Mouse (Mus musculus): ENCODE results near the gene Ugt8a. TPM values are rescaled to one million over a fixed set of nuclear protein-coding genes. Genes with fewer than 3 reads are reported as not detected.

The Ugt8a gene
- polyA plus RNA-seq, 1 experiment, result 0.01 TPM

DNA sequence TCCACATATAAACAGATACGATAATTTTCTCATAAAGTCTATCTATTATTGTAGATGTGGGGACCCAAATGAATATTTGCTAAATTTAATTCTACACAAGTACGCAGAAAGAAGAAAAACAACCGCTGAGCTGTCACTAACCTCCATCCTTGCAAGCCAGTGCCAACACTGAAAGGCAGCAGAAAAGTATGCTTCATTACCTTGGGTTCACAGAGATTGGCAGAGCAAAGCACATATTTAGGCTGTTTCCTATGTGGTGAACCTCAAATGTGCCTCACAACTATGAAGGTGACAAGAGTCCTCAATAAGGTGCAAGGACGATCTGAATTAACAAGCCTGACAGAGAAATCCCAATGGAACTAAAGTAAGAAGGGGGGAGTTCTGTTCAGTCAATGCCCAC, 64.0 kb downstream of the Ugt8a start:
- DNase-seq (ENCODE audit: low read depth, low spot score), result no peak
- WGBS, result 72% methylated on average over 4 of the region's 4 CpGs

- 94% methylated on average over 4 of the region's 4 CpGs for WGBS
Measured at GRCm38 (mm10) chr3:125869873-125870272, 68.5 kb downstream of the Ugt8a start.

GRCm38 (mm10) chr3:125861601-125862000, 76.8 kb downstream of the Ugt8a start:
- 59% methylated on average over 3 of the region's 3 CpGs for WGBS
- no peak for DNase-seq (ENCODE audit: low read depth, low spot score)

More at GRCm38 (mm10) chr3:125869873-125870272, 68.5 kb downstream of the Ugt8a start:
- no peak for DNase-seq (ENCODE audit: low read depth, low spot score)

GRCm38 (mm10) chr3:125849163-125849872, 89.1 kb downstream of the Ugt8a start:
- 21% methylated on average over 6 of the region's 6 CpGs for WGBS
- peak; percentile 18 for DNase-seq (ENCODE audit: low read depth, low spot score)

DNA sequence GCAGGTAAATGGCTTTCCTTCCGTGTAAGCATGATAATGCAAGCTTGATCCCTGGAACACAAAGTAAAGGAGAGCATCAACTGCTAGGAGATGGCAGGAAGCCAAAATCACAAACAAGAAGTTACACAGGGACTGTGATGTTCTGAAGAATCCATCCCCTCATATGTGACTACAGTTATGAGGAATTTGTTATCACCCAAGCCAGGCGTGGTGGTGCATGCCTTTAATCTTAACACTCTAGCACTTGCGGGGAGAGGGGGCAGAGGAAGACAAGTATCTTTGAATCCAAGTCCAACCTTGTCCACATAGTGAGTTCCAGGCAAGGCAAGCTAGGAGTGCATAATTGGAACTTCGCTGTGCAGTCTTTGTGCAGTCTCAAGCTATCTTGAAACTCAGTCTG, 110.4 kb downstream of the Ugt8a start:
- DNase-seq (ENCODE audit: low read depth, low spot score), result no peak
- 69% methylated on average over 4 of the region's 4 CpGs for WGBS

GRCm38 (mm10) chr3:125827256-125827655, 111.2 kb downstream of the Ugt8a start:
- WGBS, result 74% methylated on average over 4 of the region's 4 CpGs
- no peak for DNase-seq (ENCODE audit: low read depth, low spot score)

DNA sequence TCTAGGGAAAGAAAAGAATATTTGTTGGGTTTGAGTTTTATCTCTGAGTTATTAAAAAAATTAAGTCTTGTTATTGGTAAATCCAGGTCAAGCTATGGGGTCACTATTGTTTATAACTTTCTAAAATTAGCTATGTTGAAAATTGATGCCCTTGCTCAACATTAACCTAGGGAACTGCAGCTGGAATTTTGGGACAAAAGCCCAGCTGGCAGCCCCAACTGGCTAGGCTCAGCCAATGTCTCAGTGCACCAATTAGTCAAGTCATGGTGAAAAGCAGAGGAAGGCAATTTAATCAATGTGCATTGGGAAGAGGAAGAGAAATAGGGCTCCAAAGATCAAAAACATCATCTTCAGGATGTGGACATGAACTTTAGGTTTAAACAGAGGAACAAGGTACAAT, 118.7 kb downstream of the Ugt8a start:
- DNase-seq (ENCODE audit: low read depth, low spot score), result no peak
